Mouse (Mus musculus) liver, postnatal 0 days (tissue): ENCODE measurements around the gene Rab11fip4.

Experiments
- CTCF ChIP-seq: sonication (generic); IDR thresholded peaks from 2 replicates; pipeline ENCODE4 v1.5.1; 2016; ENCODE audit warnings: antibody characterized with exemption, low read depth
- EP300 ChIP-seq: IDR thresholded peaks from 2 replicates; pipeline ENCODE4 v1.6.1; 2016; ENCODE audit warnings: antibody characterized with exemption, low read depth, mild to moderate bottlenecking

DNA sequence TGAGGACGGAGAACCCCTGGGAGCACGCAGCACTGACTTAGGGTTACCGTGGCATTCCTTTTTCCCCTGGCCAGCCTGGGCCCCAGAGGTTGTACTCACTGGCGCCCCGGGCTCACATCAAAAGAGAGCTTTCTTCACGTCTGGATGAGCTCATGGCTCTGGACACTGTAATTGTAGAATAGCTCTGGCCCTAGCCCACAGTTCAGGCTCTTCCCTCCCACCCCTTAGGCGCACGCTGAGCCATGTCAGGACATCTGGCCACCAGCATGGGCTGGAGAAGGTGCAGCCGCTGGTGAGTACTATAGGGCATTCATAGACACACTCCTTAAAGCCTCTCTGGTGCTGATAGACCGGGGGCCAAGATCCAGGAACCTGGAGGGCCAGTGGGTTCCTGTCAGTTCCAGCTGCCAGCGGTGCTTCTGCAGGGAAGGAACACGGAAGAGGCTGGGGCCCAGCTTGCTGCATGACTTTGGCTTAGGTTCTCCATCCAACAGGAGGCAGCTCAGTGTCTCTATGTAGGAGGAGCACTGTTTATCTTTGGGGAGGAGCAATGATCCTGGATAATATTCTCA, 146.2 kb downstream of the Rab11fip4 start:
- TF ChIP-seq CTCF = no peak
- no peak for TF ChIP-seq EP300
